Mouse (Mus musculus) thymus, postnatal 0 days (tissue): ENCODE results near the gene Gm49358. TPM values are rescaled to one million over a fixed set of nuclear protein-coding genes. Genes with fewer than 3 reads are reported as not detected.

Experiments used
- DNase-seq: peaks from one replicate; pipeline ENCODE4 v3.0.0-alpha.2; 2015; ENCODE audit warnings: low spot score
- polyA plus RNA-seq: library from polyadenylated mRNA; unstranded; fragments of >200 nt; fragmentation: Nextera tagmentation; extraction: Ambion mirVana; gene quantifications from 2 replicates; pipeline ENCODE4 v1.2.1, GENCODE M21; 2015

Gene Gm49358
- polyA plus RNA-seq, 1 experiment from 2014 or later, result not detected

DNA sequence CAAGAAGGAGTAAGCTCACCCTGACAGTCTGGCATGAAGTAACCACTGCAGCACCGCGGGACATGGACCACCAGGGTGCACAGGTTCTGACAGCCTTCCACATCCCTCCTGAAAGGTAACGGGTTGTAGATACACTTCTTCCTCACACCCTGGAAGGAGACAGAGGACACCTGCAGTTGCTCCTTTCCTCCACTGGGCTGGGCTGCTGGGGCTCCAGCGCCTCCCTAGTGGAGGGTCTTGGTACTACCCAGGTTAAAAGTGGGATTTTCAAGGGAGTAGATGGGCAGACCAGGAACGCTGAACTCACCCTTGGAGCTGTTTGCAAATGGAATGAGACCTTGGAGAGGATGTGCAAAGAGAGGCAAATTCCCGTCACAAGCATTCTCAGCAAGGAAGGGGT, 99.7 kb downstream of the Gm49358 start:
- DNase-seq, result no peak

DNA sequence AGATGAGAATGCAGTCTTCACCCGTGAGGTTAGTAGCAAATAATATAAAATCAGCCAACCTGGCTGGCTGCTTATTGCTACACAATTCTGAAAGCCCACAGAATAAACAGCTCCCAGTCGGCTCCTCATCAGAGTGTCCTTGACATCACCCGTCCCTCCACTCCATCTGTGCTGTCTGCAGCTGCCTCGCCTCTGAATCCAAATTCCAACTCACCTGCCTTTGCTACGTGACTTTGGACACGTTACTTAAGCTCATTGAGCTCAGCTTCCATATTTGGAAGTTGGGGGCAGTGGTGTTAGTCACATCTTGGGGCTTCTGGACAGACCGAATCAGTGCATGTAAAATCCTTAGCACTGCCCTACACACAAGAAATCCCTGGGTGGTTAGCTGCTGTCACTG, 108.3 kb downstream of the Gm49358 start:
- no peak for DNase-seq

- DNase-seq, result no peak
Measured at GRCm38 (mm10) chr10:86872591-86872990, 108.8 kb downstream of the Gm49358 start.

DNA sequence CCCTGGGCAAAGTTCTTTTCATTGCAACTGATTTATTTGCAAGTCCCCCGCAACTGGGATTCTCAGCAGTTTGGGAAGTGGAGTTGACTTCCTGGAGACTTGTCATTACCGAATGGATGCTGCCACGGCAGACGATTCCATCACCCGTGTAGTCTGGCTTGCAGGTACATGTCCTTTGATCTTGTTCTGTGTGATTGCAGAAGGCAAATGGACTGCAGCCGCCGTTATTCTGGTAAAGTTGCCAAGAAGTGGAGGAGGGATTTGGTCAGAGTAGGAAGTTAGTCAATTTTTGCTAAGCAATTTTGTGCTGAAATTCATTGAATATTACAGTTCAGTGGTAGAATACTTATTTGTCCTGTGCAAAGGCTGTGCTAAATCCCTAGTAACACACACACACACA, 114.9 kb downstream of the Gm49358 start:
- no peak for DNase-seq

- DNase-seq, result no peak
Measured at GRCm38 (mm10) chr10:86880071-86880806, 116.5 kb downstream of the Gm49358 start.

DNA sequence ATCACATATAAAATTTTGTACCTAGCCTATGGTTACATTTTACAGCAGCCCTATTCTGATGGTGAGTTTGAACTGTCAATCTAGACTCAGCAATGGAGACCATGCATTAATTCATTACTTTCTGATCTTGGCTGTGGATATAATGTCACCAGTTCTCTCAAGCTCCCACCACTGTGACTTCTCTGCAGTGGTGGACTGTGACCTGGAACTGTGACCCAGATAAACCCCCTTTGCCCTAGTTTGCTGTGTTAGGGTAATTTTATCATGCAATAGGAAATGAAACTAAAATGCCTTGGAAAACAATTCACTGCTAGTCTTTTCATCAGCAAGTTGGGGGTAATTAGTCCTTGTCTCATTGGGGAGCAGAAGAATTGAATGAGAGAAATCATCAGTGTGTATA, 117.7 kb downstream of the Gm49358 start:
- DNase-seq, result no peak

Other genes starting within 250 kb of the Gm49358 start
- gene Hsp90b1, start 58.5 kb upstream of the Gm49358 start, polyA plus RNA-seq, result 239 and 324 TPM in 2 replicates
- gene Ttc41, start 58.2 kb upstream of the Gm49358 start, polyA plus RNA-seq, result 1.7 and 2.1 TPM in 2 replicates
- gene Nt5dc3, start 15.0 kb downstream of the Gm49358 start, polyA plus RNA-seq, result 0.59 and 0.61 TPM in 2 replicates
- 0.59 and 0.67 TPM in 2 replicates for gene Stab2, start 244.1 kb downstream of the Gm49358 start, polyA plus RNA-seq